Comparison of ENCODE assay signal across 10 mouse cellular contexts in the genomic region with DNA sequence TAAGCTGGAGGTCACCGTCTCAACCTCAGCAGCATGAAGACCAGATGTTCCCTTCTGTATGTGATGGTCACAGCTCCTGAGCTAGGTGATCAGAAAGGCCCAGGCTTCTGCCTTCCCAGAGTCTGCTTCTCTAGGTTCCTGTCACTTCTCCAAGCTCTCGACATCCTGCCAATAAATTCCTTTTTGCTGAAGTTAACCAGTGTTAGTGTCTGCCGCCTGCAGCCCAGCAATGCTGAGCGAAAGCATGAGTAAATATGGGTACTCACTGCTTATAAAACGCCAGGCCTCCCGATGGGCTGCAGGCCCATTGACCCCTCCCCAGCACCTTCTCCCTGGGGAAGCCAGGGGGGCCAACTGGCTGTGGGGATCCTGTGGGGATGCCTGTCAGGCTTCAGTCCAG.
A peak's percentile ranks its signal among the peaks of the same experiment; 100 is the strongest.
DNase-seq lines count a peak whose midpoint lies in the region; ATAC-seq and TF ChIP-seq lines count a peak whose summit lies in the region.
"Had no signal": no experiment of that assay in that cellular context is flagged by ENCODE, and none has a peak within 500 bp of the region (broad histone marks: within the 10 kb centered on the region; RNA-seq: fewer than 3 reads in every experiment).

No protein-coding gene starts in this region.

- no peaks in the 10 kb centered on the region for H3K36me3 ChIP-seq in hindbrain, embryonic 10.5 days
- H3K36me3 ChIP-seq in hindbrain, embryonic 14.5 days (replicated peaks; ENCODE audit: control insufficient read depth, insufficient read depth), result no peaks in the 10 kb centered on the region
- H3K36me3 ChIP-seq in forebrain, embryonic 13.5 days (ENCODE audit: poor library complexity, severe bottlenecking), result no peaks in the 10 kb centered on the region
- no peaks in the 10 kb centered on the region for H3K36me3 ChIP-seq in hindbrain, postnatal 0 days (ENCODE audit: insufficient read depth, low read length)

- H3K27ac ChIP-seq in hindbrain, embryonic 10.5 days, result peak overlapping the region; percentile 86
- no peak overlapping the region for H3K27ac ChIP-seq in hindbrain, embryonic 14.5 days
- H3K27ac ChIP-seq in forebrain, embryonic 13.5 days, result peak overlapping the region; percentile 44
- peak overlapping the region; percentile 7; the same call in 1 of the 2 replicates for H3K27ac ChIP-seq in hindbrain, postnatal 0 days
- H3K27ac ChIP-seq: heart, adult 2 months had no signal

- no peak overlapping the region for H3K9ac ChIP-seq in hindbrain, embryonic 14.5 days
- 0 out of 2 replicates have a peak overlapping the region, but pooled peaks have one; percentile 18 for H3K9ac ChIP-seq in forebrain, embryonic 13.5 days
- no peak overlapping the region for H3K9ac ChIP-seq in hindbrain, postnatal 0 days (replicated peaks; ENCODE audit: low read length)

- H3K9me3 ChIP-seq in hindbrain, embryonic 10.5 days, result no peaks in the 10 kb centered on the region
- no peaks in the 10 kb centered on the region for H3K9me3 ChIP-seq in hindbrain, embryonic 14.5 days (ENCODE audit: control insufficient read depth, low read length)
- H3K9me3 ChIP-seq in forebrain, embryonic 13.5 days (replicated peaks), result no peaks in the 10 kb centered on the region
- H3K9me3 ChIP-seq in hindbrain, postnatal 0 days (ENCODE audit: low read length), result no peaks in the 10 kb centered on the region

- 48% methylated on average over 6 of the region's 6 CpGs for WGBS in hindbrain, embryonic 10.5 days
- 47% methylated on average over 6 of the region's 6 CpGs for WGBS in hindbrain, embryonic 14.5 days
- 63% methylated on average over 6 of the region's 6 CpGs for WGBS in forebrain, embryonic 13.5 days
- WGBS in hindbrain, postnatal 0 days, result 33% methylated on average over 6 of the region's 6 CpGs

- peaks cover 19% of the 10 kb centered on the region for H3K27me3 ChIP-seq in hindbrain, embryonic 10.5 days (ENCODE audit: insufficient read depth, poor library complexity, severe bottlenecking)
- no peaks in the 10 kb centered on the region for H3K27me3 ChIP-seq in hindbrain, embryonic 14.5 days (ENCODE audit: control insufficient read depth, insufficient read depth, low read length)
- no peaks in the 10 kb centered on the region; the same call in 1 of the 2 replicates for H3K27me3 ChIP-seq in forebrain, embryonic 13.5 days
- no peaks in the 10 kb centered on the region for H3K27me3 ChIP-seq in hindbrain, postnatal 0 days (ENCODE audit: insufficient read depth, low read length)

- no peak for ATAC-seq in hindbrain, embryonic 14.5 days (ENCODE audit: low FRiP score)
- no peak for ATAC-seq in forebrain, embryonic 13.5 days
- no peak for ATAC-seq in hindbrain, postnatal 0 days
- ATAC-seq in erythroid progenitor cell, adult 5-6 weeks (replicated peaks; ENCODE audit: low FRiP score, poor library complexity, severe bottlenecking), result no peak
- ATAC-seq: CD4-positive, CD25-positive, alpha-beta regulatory T cell, adult 4 months had no signal

- TF ChIP-seq CTCF in hindbrain, postnatal 0 days (IDR thresholded peaks at IDR 0.05; ENCODE audit: low read depth), result no peak

- H3K4me1 ChIP-seq in hindbrain, embryonic 10.5 days (replicated peaks), result peaks cover 88% of the 10 kb centered on the region
- H3K4me1 ChIP-seq in hindbrain, embryonic 14.5 days (replicated peaks; ENCODE audit: control insufficient read depth, insufficient read depth, low read length), result peaks cover 37% of the 10 kb centered on the region
- peaks cover 62% of the 10 kb centered on the region for H3K4me1 ChIP-seq in forebrain, embryonic 13.5 days
- H3K4me1 ChIP-seq in hindbrain, postnatal 0 days (ENCODE audit: insufficient read depth, low read length), result peaks cover 23% of the 10 kb centered on the region

- no peak overlapping the region for H3K4me3 ChIP-seq in hindbrain, embryonic 10.5 days
- H3K4me3 ChIP-seq in hindbrain, embryonic 14.5 days (replicated peaks; ENCODE audit: low read length), result no peak overlapping the region
- H3K4me3 ChIP-seq in forebrain, embryonic 13.5 days, result no peak overlapping the region
- H3K4me3 ChIP-seq in hindbrain, postnatal 0 days (ENCODE audit: low read length), result no peak overlapping the region
- H3K4me3 ChIP-seq: heart, adult 2 months had no signal

- no peak overlapping the region for H3K4me2 ChIP-seq in hindbrain, embryonic 14.5 days (replicated peaks)
- H3K4me2 ChIP-seq in forebrain, embryonic 13.5 days, result no peak overlapping the region
- no peak overlapping the region for H3K4me2 ChIP-seq in hindbrain, postnatal 0 days (ENCODE audit: low read depth, low read length)

- DNase-seq in hindbrain, embryonic 10.5 days (ENCODE audit: low spot score), result no peak
- no peak for DNase-seq in hindbrain, embryonic 14.5 days (ENCODE audit: low spot score)
- peak; percentile 68 for DNase-seq in Muller cell, postnatal 12 days (ENCODE audit: inconsistent ontology term)
- DNase-seq in hindbrain, postnatal 0 days (ENCODE audit: low spot score), result peak; percentile 44
- no peak for DNase-seq in adrenal gland, adult 18-20 months (ENCODE audit: low spot score in 2 of 2)
- DNase-seq in ovary, adult 18-20 months (ENCODE audit: low spot score), result no peak

Comparison
In these comparisons a context has a peak if more than half of its experiments do, and no peak if none do; other contexts are left out.
1. DNase-seq: peak in Muller cell, postnatal 12 days (single experiment) and hindbrain, postnatal 0 days (single experiment); none in hindbrain, embryonic 10.5 days (single experiment), hindbrain, embryonic 14.5 days (single experiment), adrenal gland, adult 18-20 months (0 of 2) and ovary, adult 18-20 months (single experiment).